Mouse (Mus musculus) left cerebral cortex, adult 18-20 months (tissue): ENCODE data around the gene Lrpprc. TPM values are rescaled to one million over a fixed set of nuclear protein-coding genes. Genes with fewer than 3 reads are reported as not detected.
"Not testable (repeated sequence)": the region's sequence is repeated elsewhere in the genome, so short reads cannot be mapped to it uniquely, and the experiment has no call there.

Experiments used
- DNase-seq, 2 experiments: peaks; one replicate each; pipeline ENCODE4 v3.0.0; 2021 to 2022; ENCODE audit warnings: low spot score in 2 of 2, mixed read lengths in 1 of 2
- long read RNA-seq, 2 experiments: library from polyadenylated mRNA; stranded (forward); transcript quantifications; one replicate each; pipeline ENCODE4 v2.0.0; 2021
- total RNA-seq, 2 experiments: library from RNA; stranded (reverse); gene quantifications; 2 replicates each; pipeline ENCODE4 v1.2.3; 2021

Lrpprc gene
- 10 to 100 TPM; 55.4 to 63.3 TPM for total RNA-seq
- long read RNA-seq, experiment 1, full-length matches to known transcripts, result 35 of 49 reads
- long read RNA-seq, experiment 1, partial matches to known transcripts, result 8 of 49 reads
- long read RNA-seq, experiment 1, other reads (novel, unspliced or antisense), result 6 of 49 reads
- long read RNA-seq, experiment 2, full-length matches to known transcripts, result 28 of 39 reads
- long read RNA-seq, experiment 2, partial matches to known transcripts, result 8 of 39 reads
- long read RNA-seq, experiment 2, other reads (novel, unspliced or antisense), result 3 of 39 reads

GRCm38 (mm10) chr17:84790447-84791098 is at the start of gene Lrpprc:
Gene Lrpprc, minus strand, starts transcription at chr17:84790789.
- peak; percentile 90 to 92 for DNase-seq

DNA sequence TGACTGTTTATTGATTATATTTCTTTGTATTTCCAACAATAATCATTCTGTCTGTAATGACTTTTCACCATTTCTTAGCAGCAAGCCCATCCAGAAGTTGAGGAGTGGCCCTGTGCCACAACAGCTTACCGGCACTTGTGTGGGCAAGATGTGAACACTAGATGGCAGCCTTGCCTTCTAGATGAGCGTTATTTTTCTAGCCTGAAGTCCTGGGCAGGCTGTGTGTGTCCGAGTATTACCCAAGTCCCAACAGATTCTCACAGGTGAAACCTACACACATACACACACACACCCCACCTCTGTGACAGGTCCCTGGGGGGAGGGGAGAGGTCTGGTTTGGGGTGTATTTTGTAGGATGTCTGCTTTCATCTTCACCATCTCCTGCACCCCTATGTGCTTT is 47.2 kb upstream of the Lrpprc start:
- DNase-seq, result peak; percentile 70 to 82

DNA sequence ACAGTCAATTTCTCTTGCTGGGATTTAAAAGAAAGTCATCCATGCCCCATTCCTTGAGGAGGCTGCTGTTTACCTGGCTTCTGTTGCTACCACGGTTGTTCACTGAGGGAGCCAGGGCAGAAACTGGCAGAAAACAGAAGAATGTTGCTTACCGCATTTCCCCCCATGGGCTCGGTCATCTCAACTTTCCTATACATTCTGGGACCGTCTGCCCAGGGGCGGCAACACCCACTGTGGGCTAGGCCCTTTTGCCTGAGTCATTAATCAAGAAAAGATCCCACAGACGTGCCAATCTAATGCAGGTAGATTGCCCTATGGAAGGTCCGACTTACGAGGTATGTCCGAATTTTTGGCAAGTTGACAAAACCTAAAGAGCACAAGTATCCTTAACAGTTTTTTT is 44.7 kb upstream of the Lrpprc start:
- no peak for DNase-seq

- no peak for DNase-seq
These were observed 41.8 kb upstream of the Lrpprc start for GRCm38 (mm10) chr17:84832346-84832745.

GRCm38 (mm10) chr17:84828301-84828700 is 37.7 kb upstream of the Lrpprc start:
- DNase-seq, result no peak

- no peak for DNase-seq
These were observed 30.0 kb upstream of the Lrpprc start for GRCm38 (mm10) chr17:84820603-84821002.

DNA sequence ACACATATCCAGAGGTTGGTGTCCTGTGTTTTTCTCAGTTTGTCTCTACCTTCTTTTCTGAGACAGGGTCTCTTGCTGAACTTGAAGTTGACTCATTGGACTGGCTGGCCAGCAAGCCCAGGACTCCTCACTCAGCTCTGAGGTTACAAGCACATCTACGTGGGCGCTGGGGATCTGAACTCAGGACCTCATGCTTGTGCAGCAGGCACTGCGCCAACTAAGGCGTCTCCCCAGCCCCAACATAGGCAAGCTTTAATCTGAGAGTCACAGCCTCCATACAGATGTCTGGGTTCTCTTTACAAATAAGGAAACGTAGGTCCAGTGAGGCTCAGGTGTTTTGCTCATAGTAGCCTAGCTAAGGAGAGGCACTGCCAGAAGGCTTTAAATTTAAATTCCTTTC is 27.8 kb upstream of the Lrpprc start:
- DNase-seq, result no peak

DNA sequence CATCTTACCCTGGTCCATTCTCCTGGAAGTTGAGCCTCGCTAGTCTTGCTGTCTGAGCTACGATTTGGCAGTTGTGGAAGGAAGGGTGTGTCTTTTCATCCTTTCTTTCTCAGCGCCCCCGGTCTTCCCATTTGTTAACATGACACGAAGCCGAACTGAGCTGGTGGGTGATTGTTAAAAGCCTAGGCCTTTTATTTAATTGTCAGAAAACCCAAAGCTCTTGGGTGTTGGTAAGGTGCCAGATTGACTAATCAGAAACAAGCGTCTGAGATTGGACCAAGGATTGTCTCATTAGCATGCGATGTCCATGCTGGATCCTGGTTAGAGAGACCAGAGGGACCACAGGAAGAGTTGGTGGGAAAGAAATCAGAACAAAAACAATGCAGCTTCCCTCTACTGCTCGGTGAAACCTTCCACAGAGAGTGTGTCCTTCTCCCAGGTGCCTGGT is 25.4 kb upstream of the Lrpprc start:
- DNase-seq, result no peak

- DNase-seq, result no peak
These were observed 24.3 kb upstream of the Lrpprc start for GRCm38 (mm10) chr17:84814905-84815304.

- DNase-seq, result not testable (repeated sequence)
These were observed 23.6 kb upstream of the Lrpprc start for GRCm38 (mm10) chr17:84814192-84814591.

DNA sequence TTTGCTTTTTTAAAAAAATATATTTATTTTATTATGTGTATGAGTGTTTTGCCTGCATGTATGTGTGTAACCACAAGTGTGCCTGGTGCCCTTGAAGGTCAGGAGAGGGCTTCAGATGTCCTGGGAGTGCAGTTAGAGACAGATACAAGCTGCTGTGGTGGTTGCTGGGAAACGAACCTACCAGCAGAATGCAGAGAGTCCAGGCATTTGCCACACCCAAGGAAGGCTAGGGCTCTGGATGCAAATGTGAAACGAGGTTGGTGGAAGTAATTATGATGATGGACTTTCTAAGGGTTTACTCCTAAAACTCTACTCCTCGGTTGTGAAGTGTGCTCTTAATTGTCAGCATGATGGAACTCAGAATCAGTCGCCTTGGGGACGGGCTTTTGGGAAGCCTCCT is 1.4 kb upstream of the Lrpprc start:
- DNase-seq, result no peak

- DNase-seq, result peak in 1 of 2 experiments; percentile 8
These were observed 567 bp upstream of the Lrpprc start for GRCm38 (mm10) chr17:84791156-84791555.

DNA sequence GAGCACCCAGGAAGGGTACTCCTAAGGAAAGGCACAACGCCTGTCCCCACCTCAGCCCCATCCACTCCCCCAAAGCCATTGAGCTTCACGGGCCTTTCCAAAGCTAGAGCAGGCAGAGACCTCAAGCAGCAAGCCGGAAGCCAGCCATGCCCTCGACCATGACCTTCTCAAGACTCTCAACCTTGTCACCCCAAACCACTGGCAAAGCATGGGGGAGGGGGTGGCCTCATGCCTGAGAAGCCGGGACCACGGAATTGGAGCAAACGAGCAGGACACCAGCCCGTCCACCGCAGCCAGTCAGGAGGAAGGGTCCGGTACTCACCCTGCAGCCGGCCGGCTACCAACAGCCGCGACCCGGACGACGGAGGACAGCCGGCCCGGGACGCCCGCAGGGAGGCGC is 546 bp downstream of the Lrpprc start:
- DNase-seq, result no peak

GRCm38 (mm10) chr17:84788376-84789125 is 2.0 kb downstream of the Lrpprc start:
- DNase-seq, result no peak

DNA sequence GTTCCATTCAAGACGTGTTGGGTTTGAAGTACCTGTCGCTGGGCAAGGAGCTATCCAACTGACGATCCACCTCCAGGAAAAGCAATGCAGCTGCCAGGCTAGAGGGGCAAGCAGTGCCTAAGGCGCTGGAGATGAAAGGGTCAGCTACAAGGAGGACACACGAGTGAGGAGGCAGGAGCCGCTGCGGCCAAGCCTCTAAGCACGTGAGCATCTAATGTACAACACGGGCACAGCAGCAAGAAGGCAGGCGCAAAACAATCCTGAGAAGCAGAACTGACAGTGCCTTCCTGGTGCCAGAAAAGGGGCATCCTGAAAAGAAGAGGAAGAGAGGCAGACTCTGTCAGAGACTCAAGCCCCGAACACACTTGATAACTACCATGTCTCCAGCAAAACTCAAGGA is 3.1 kb downstream of the Lrpprc start:
- DNase-seq, result no peak

DNA sequence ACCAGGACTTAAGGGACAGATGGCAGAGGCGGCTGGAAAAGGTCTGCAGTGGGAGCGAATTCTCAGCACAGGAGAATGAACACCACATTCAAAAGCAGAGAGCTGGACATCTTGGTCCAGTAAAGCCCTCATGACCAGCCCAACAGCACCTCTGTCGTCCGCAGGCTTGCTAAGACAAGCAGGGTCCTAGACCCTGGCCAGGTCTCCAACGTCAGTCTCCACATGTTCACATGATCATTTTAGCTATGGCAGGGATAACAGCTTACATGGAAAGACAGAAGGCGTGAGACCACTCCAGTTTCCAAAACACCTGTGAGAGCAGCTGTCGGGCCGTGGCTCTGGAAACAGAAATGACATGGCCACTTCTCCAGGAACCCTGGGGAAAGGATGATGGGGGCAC is 3.7 kb downstream of the Lrpprc start:
- DNase-seq, result no peak

GRCm38 (mm10) chr17:84785176-84785575 is 5.4 kb downstream of the Lrpprc start:
- no peak for DNase-seq

- no peak for DNase-seq
These were observed 7.1 kb downstream of the Lrpprc start for GRCm38 (mm10) chr17:84783491-84783890.

DNA sequence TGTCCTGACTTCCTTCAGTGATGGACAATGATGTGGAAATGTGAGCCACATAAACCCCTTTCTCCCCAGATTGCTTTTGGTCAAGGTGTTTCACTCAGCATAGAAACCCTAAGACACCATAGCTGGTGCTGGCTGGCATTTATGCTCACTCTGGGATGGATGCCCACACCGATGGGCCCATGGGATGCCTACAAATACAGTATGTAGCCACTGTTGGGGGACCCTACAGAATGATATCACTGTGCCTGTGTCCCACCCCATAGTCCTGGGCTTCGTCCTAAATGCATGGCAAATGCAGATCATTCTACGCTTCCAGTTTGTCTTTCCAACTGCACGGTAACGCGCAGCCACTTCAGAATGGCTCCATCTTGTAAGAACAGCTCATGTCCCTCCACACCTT is 10.3 kb downstream of the Lrpprc start:
- no peak for DNase-seq

DNA sequence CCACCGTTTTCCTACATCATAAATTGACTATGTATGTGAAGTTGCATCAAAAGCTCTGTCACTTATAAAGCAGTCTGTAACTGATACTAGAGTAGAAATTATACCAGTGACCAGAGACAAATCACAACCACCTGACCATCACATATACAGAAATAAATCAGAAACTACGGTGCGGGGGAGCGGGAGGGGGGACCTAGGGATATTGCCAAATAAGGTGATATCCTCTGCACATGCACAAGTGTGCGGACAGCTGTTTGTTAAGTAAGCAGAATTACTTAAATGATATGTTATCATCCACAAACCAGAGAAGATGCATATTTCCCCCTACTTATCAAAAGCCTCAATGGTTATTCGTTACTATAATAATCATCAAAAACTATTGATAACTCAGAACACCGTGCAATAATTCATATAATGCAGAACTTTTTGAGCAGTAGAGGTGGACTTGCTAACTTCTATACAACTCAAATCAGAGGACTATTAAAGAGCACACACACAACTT is 12.1 kb downstream of the Lrpprc start:
- no peak for DNase-seq

- DNase-seq, result no peak
These were observed 14.1 kb downstream of the Lrpprc start for GRCm38 (mm10) chr17:84776362-84777000.
